Mouse (Mus musculus): ENCODE measurements around the gene Stoml2.
"Not testable (repeated sequence)": the region's sequence is repeated elsewhere in the genome, so short reads cannot be mapped to it uniquely, and the experiment has no call there.

Stoml2 gene

DNA sequence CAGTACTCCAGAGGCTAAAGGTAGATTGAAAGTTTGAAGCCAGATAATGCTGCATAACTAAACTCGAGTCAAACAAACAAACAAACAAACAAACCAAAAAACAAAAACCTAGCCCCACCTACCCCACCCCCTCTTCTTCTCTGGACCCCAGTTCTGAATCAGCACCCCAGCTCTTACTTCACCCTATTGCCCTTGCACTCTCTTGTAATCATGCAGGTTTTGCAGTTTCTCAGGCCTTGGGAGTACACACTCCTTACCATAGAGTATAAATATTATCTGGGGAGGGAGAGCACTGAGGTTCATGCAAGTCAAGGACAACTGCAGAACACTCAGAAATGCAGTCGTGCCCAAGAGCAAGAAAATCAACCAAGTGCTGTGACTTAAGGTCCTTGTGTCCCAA is 30.2 kb downstream of the Stoml2 start:
- no peak for DNase-seq (ENCODE audit: low spot score)

GRCm38 (mm10) chr4:43000141-43000986 is 31.1 kb downstream of the Stoml2 start, which contains the start of gene Vcp:
Vcp (minus strand) TSS chr4:43000507.
- DNase-seq (ENCODE audit: low spot score) = peak; percentile 98

GRCm38 (mm10) chr4:42999451-43000140 is 31.9 kb downstream of the Stoml2 start:
- DNase-seq (ENCODE audit: low spot score) = peak; percentile 60

- DNase-seq (ENCODE audit: low spot score) = no peak
These were observed 33.5 kb downstream of the Stoml2 start for GRCm38 (mm10) chr4:42998022-42998421.

- no peak for DNase-seq (ENCODE audit: low spot score)
These were observed 43.2 kb downstream of the Stoml2 start for GRCm38 (mm10) chr4:42988296-42988695.

DNA sequence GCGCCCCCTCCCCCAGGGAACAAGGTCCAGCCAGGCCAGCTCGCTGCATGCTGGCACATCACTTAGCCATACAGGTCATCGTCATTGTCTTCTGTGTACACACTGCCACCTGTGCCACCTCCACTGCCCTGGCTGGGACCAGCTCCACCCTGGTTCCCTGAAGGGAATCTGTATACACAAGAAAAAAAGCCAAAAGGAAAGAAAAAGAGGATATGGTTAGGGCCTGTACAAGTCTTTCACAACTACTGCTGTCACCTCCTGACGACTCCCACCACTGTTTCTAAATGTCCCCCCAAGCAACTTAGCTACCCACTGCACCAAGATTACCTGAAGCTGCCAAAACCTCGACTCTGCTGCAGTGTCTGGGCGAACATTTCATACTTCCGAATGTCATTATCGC is 51.0 kb downstream of the Stoml2 start:
- DNase-seq (ENCODE audit: low spot score) = not testable (repeated sequence)

DNA sequence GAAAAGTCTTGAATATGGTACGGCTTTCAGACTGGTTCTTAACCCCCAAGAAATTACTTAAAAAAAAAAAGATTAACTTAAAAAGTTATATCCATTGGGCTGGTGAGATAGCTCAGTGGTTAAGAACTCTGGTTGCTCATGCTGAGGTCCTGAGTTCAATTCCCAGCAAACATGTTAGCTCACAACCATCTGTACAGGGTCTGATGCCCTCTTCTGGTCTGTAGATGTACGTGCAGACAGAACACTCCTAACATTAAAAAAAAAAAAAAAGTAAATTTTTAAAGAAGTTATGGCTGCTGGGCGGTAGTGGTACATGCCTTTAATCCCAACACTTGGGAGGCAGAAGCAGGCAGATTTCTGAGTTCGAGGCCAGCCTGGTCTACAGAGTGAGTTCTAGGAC is 53.4 kb downstream of the Stoml2 start:
- DNase-seq (ENCODE audit: low spot score) = no peak

Measured in ovary, postnatal 14 days (tissue).